Mouse (Mus musculus) limb, embryonic 14.5 days (tissue): Measurements from ENCODE around the gene Ripply1. TPM values are rescaled to one million over a fixed set of nuclear protein-coding genes. Genes with fewer than 3 reads are reported as not detected.

Source experiments
- ATAC-seq: fragments of 200-750 bp; cut with Nextera tagmentation; 2 replicates; pipeline ENCODE4 v1.8.0; 2017; ENCODE audit warnings: low read depth, moderate number of reproducible peaks, moderate TSS enrichment; ENCODE audit not compliant: low FRiP score
- DNase-seq: peaks from one replicate; pipeline ENCODE4 v3.0.0-alpha.2; 2015; ENCODE audit warnings: low spot score
- H3K27ac ChIP-seq: fragments of 300-500 bp; sonication (generic); replicated peaks from 2 replicates; pipeline ENCODE4 v1.5.1; 2014; ENCODE audit warnings: low read depth, mild to moderate bottlenecking, low read length, moderate library complexity, mixed read lengths
- H3K27me3 ChIP-seq: fragments of 300-500 bp; sonication (generic); 2 replicates; pipeline ENCODE4 v1.6.1; 2014; ENCODE audit warnings: low read length, mixed read lengths; ENCODE audit not compliant: control insufficient read depth, insufficient read depth
- H3K36me3 ChIP-seq: fragments of 300-500 bp; sonication (generic); 2 replicates; pipeline ENCODE4 v1.6.1; 2014; ENCODE audit warnings: mild to moderate bottlenecking, low read length, moderate library complexity, mixed read lengths; ENCODE audit not compliant: control insufficient read depth, insufficient read depth
- H3K4me1 ChIP-seq: fragments of 300-500 bp; sonication (generic); 2 replicates; pipeline ENCODE4 v1.6.1; 2014; ENCODE audit warnings: antibody characterized with exemption, low read length, mixed read lengths; ENCODE audit not compliant: control insufficient read depth, insufficient read depth
- H3K4me2 ChIP-seq: fragments of 300-500 bp; sonication (generic); replicated peaks from 2 replicates; pipeline ENCODE4 v1.6.1; 2014; ENCODE audit warnings: low read depth, mild to moderate bottlenecking, low read length, moderate library complexity; ENCODE audit not compliant: severe bottlenecking
- H3K4me3 ChIP-seq: fragments of 300-500 bp; sonication (generic); replicated peaks from 2 replicates; pipeline ENCODE4 v1.5.1; 2014; ENCODE audit warnings: low read length
- H3K9ac ChIP-seq: fragments of 300-500 bp; sonication (generic); 2 replicates; pipeline ENCODE4 v1.6.1; 2014; ENCODE audit warnings: mild to moderate bottlenecking, low read depth, low read length, moderate library complexity; ENCODE audit not compliant: severe bottlenecking
- H3K9me3 ChIP-seq: fragments of 300-500 bp; sonication (generic); 2 replicates; pipeline ENCODE4 v1.6.1; 2016; ENCODE audit warnings: low read length; ENCODE audit not compliant: control insufficient read depth
- POLR2A ChIP-seq: fragments of 200-500 bp; IDR thresholded peaks from 2 replicates; pipeline ENCODE4 v1.8.0; 2012; ENCODE audit warnings: inconsistent platforms, mild to moderate bottlenecking, moderate library complexity, borderline replicate concordance; ENCODE audit not compliant: insufficient read depth, insufficient read length; ENCODE audit errors: extremely low read depth
- WGBS: fragments of 180-500 bp; shearing (Covaris S2); extraction: QIAGEN DNeasy Blood & Tissue Kit; methylation state at CpG from one replicate; pipeline ENCODE4 v1.1.7; 2014; 5-methylcytosine and 5-hydroxymethylcytosine counted together
- polyA plus RNA-seq, 2 experiments: library from polyadenylated mRNA; depleted of rRNA in 1 of 2; stranded (reverse) in 1 of 2; unstranded in 1 of 2; fragments of >200 nt; fragmentation: Nextera tagmentation in 1 of 2; extraction: Ambion mirVana in 1 of 2; gene quantifications; 2 replicates each; pipeline versions ENCODE4 v1.2.1 to v1.2.3; 2012 to 2014

The Ripply1 gene
- polyA plus RNA-seq, 2 experiments = 2.9 TPM; not detected in 1

- no peak overlapping the region for H3K4me2 ChIP-seq
- no peak for DNase-seq
- no peak overlapping the region for H3K27ac ChIP-seq
- no peak for ATAC-seq
- 84% methylated on average over 5 of the region's 5 CpGs for WGBS
- H3K9ac ChIP-seq = no peak overlapping the region
- H3K4me1 ChIP-seq = no peaks in the 10 kb centered on the region
- no peak for TF ChIP-seq POLR2A
- no peaks in the 10 kb centered on the region for H3K9me3 ChIP-seq
- peaks cover 3% of the 10 kb centered on the region; the same call in 1 of the 2 replicates for H3K36me3 ChIP-seq
- H3K27me3 ChIP-seq = no peaks in the 10 kb centered on the region
- no peak overlapping the region for H3K4me3 ChIP-seq
Observed at GRCm38 (mm10) chrX:139737066-139737465, 45.1 kb downstream of the Ripply1 start.

GRCm38 (mm10) chrX:139730541-139730940 lies 51.6 kb downstream of the Ripply1 start:
- no peak for ATAC-seq
- TF ChIP-seq POLR2A = no peak
- no peaks in the 10 kb centered on the region for H3K27me3 ChIP-seq

More at GRCm38 (mm10) chrX:139730541-139730940, 51.6 kb downstream of the Ripply1 start:
- 89% methylated on average over 3 of the region's 3 CpGs for WGBS
- Histone ChIP-seq H3K4me1 (no peaks in the 10 kb centered on the region), H3K9ac (no peak overlapping the region), H3K36me3 (peaks cover 8% of the 10 kb centered on the region; the same call in 1 of the 2 replicates), H3K9me3 (no peaks in the 10 kb centered on the region), H3K27ac (no peak overlapping the region), H3K4me2 (no peak overlapping the region), H3K4me3 (no peak overlapping the region)
- no peak for DNase-seq

Other genes with a start within 250 kb of the Ripply1 start
- 3.0 and 3.3 TPM in 2 replicates for gene Rnf128, start 219.0 kb downstream of the Ripply1 start, polyA plus RNA-seq (2012; rRNA removed)
- gene Rnf128, start 219.0 kb downstream of the Ripply1 start, polyA plus RNA-seq (2014; fragmentation: Nextera tagmentation; extraction: Ambion mirVana) = 10.4 and 11.2 TPM in 2 replicates
- 8.3 and 10.0 TPM in 2 replicates for gene Tbc1d8b, start 97.4 kb downstream of the Ripply1 start, polyA plus RNA-seq (2012; rRNA removed)
- 2.5 and 2.6 TPM in 2 replicates for gene Tbc1d8b, start 97.4 kb downstream of the Ripply1 start, polyA plus RNA-seq (2014; fragmentation: Nextera tagmentation; extraction: Ambion mirVana)
- not detected in 2 replicates for gene Gm15013, start 67.9 kb downstream of the Ripply1 start, polyA plus RNA-seq (2012; rRNA removed)
- gene Gm15013, start 67.9 kb downstream of the Ripply1 start, polyA plus RNA-seq (2014; fragmentation: Nextera tagmentation; extraction: Ambion mirVana) = 0.25 TPM in 1 of 2 replicates, not detected in the other
- gene Cldn2, start 18.5 kb upstream of the Ripply1 start, polyA plus RNA-seq (2012; rRNA removed) = 0.65 and 0.67 TPM in 2 replicates
- 0.25 and 0.30 TPM in 2 replicates for gene Cldn2, start 18.5 kb upstream of the Ripply1 start, polyA plus RNA-seq (2014; fragmentation: Nextera tagmentation; extraction: Ambion mirVana)
- gene Morc4, start 89.3 kb upstream of the Ripply1 start, polyA plus RNA-seq (2012; rRNA removed) = 19.4 and 21.8 TPM in 2 replicates
- 24.0 and 31.0 TPM in 2 replicates for gene Morc4, start 89.3 kb upstream of the Ripply1 start, polyA plus RNA-seq (2014; fragmentation: Nextera tagmentation; extraction: Ambion mirVana)
- 4.2 and 5.1 TPM in 2 replicates for gene Rbm41, start 216.2 kb upstream of the Ripply1 start, polyA plus RNA-seq (2012; rRNA removed)
- gene Rbm41, start 216.2 kb upstream of the Ripply1 start, polyA plus RNA-seq (2014; fragmentation: Nextera tagmentation; extraction: Ambion mirVana) = 5.6 and 7.6 TPM in 2 replicates